Mouse (Mus musculus) left cerebral cortex, adult 18-20 months (tissue): ENCODE measurements around the gene Mmel1. TPM values are rescaled to one million over a fixed set of nuclear protein-coding genes. Genes with fewer than 3 reads are reported as not detected.

Source experiments
- DNase-seq, 2 experiments: peaks; one replicate each; pipeline ENCODE4 v3.0.0; 2021 to 2022; ENCODE audit warnings: low spot score in 2 of 2, mixed read lengths in 1 of 2
- total RNA-seq, 2 experiments: library from RNA; stranded (reverse); gene quantifications; 2 replicates each; pipeline ENCODE4 v1.2.3; 2021

Gene Mmel1
- total RNA-seq, 2 experiments from 2014 or later, result 0.60 to 0.70 TPM

- no peak for DNase-seq
These were observed 5.9 kb upstream of the Mmel1 start for GRCm38 (mm10) chr4:154863436-154863935.

DNA sequence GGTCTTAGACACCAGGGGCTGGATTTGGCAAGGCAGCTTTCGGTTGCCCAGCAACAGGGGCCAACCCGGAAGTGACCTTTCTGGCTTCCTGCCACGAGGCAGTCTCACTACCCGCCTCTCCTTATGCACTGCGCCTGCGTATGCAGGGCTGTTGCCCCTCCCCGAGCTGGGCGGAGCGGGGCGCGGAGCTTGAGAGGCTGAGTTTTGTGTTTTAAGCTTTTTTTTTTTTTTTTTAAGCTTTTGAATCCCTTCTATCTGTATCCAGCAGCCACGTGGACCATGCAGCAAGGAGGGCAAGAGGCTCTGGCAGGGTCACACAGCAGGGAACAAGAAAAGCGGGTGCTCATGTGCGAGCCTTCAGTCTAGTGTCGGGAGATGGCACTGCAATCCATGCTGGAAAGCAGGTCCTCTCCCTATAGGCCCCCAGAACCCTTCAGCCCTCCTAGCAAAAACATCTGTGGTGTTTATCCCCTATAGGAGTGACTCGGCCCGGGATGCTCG lies 5.1 kb upstream of the Mmel1 start:
- DNase-seq, result peak; percentile 86 to 87

- DNase-seq, result peak in 1 of 2 experiments; percentile 1
These were observed 4.2 kb upstream of the Mmel1 start for GRCm38 (mm10) chr4:154864961-154865760.

- DNase-seq, result no peak
These were observed 3.0 kb upstream of the Mmel1 start for GRCm38 (mm10) chr4:154866391-154866790.

GRCm38 (mm10) chr4:154867257-154867656 lies 2.1 kb upstream of the Mmel1 start:
- DNase-seq, result no peak

DNA sequence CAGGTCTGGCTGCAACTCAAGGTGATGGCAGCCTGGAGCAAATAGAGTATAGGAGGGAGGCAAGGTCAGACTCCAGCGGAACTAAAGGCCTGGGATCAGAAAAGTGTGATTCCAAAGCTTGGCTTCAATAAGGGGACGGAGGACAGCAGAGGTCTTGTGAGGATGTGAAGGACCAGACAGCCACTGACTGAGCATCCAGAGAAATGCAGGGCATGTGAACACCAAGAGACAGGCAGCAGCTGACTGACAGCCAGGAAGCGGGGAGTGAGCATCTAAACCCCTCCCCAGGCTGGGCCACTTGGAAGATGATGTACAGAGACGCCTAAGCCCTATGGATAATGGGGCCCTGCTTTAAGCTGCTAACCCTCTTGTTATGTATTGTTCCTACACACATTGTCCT lies 1.3 kb downstream of the Mmel1 start:
- DNase-seq, result no peak

DNA sequence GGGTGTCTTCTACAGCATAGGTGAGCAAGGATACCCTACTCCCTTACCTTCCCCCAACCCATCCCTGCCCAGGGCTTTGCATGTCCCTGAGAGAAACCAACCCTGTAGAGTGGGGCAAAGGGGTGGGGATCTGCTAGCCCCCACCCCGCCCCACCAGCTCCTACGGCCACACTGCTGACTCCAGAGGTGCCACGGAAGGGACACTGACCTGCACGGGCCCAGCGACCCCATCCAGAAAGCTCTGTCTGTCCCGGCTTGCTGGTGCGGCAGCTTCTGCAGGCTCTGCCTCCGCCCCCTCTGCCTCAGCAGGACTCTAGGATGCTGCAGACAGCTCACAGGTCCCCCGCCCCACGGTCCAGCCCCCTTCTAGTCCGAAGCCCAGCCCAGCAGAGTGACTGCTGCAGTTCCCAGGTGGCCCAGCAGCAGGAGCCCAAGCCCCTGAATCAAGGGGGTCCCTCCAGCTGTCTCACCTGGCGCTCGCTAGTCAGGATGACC lies 2.4 kb downstream of the Mmel1 start:
- DNase-seq, result no peak

DNA sequence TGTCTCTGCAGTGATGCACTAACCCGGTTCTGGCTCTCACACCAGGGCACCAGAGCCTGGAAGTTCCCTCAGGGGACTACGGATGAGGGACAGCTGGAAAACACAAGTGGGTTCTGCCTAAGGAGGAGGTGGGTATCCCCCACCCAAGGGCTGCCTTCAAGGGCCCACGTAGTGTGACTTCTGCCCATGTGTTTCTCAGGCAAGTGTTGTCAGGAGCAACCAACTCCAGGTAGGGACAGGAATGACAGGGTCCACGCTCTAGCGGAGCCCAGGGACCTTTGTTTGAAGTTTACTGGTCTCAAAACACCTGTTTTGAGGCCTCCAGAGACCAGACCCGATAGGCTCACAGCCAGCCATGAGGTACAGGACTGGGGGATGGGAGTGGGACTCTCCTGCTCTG lies 3.8 kb downstream of the Mmel1 start:
- no peak for DNase-seq

DNA sequence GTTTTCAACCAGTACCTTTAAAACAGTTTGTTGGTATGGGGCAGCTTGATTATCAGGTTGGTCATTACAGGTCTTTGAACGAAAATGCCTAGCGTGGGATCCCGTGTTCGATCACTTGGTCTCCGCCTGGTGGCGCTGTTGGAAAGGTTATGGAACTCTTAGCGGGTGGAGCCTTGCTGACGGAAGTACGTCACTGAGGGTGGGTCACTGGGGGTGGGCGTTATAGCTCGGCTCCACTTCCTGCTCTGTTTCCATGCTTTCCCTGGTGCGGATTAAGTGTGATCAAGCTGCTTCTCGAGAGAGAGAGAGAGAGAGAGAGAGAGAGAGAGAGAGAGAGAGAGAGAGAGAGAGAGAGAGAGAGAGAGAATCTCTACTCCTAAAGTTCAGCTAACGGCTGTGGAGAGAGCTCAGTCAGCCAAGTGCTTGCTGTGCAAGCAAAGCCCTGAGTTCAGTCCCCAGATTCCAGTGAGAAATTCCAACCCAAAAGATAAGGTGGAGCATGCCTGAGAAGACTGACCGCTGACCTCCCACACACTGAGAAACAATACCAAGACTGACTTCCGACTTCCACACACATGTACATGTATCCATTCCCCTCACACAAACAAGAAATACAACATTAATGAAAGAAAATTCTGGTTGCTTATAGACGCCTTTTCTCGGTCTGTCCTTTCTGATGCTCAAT lies 8.6 kb downstream of the Mmel1 start:
- peak; percentile 94 to 98 for DNase-seq

DNA sequence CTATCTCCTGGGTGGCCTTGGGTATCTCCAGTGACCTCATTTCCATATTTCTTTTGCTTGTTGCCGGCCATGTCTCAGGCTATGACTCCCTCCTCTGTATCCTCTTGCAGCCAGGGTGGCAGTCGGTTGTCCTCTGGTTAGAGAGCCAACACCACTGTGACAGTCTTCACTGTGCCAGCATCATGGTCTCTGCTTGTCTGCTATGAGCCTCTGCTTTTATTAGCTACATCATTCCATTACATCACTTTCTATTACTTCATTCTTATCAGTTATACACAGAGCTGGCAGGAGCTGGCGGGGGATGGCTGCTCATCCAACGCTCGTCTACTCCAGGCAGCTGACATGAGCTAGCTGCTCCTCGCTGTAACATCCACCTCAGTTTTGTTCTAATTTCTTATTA lies 11.3 kb downstream of the Mmel1 start:
- no peak for DNase-seq

- DNase-seq, result no peak
These were observed 12.8 kb downstream of the Mmel1 start for GRCm38 (mm10) chr4:154882014-154882659.

GRCm38 (mm10) chr4:154885416-154885815 lies 16.0 kb downstream of the Mmel1 start:
- DNase-seq, result no peak

GRCm38 (mm10) chr4:154886876-154887592 lies 17.6 kb downstream of the Mmel1 start:
- DNase-seq, result no peak

- DNase-seq, result no peak
These were observed 18.3 kb downstream of the Mmel1 start for GRCm38 (mm10) chr4:154887593-154888250.

GRCm38 (mm10) chr4:154890887-154891286 lies 21.5 kb downstream of the Mmel1 start:
- DNase-seq, result no peak

DNA sequence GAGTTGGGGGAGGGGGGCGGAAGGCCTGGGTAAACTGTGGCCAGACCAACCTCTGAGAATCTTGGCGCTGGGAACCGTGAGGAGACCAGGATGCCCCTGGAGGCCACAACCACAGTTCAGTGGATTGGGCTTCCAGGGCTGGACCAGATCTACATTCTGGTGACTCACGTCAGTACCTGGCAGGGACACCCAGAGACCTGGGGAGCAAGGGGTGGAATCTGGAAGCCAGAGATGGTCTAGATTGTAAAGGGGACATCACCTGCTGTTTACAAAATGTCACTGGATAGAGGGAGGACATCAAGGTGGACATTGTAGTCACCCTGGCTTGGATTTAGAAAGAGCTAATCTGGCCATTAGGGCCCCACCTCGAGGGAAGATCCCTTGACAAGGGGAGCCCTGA lies 26.2 kb downstream of the Mmel1 start:
- DNase-seq, result no peak

DNA sequence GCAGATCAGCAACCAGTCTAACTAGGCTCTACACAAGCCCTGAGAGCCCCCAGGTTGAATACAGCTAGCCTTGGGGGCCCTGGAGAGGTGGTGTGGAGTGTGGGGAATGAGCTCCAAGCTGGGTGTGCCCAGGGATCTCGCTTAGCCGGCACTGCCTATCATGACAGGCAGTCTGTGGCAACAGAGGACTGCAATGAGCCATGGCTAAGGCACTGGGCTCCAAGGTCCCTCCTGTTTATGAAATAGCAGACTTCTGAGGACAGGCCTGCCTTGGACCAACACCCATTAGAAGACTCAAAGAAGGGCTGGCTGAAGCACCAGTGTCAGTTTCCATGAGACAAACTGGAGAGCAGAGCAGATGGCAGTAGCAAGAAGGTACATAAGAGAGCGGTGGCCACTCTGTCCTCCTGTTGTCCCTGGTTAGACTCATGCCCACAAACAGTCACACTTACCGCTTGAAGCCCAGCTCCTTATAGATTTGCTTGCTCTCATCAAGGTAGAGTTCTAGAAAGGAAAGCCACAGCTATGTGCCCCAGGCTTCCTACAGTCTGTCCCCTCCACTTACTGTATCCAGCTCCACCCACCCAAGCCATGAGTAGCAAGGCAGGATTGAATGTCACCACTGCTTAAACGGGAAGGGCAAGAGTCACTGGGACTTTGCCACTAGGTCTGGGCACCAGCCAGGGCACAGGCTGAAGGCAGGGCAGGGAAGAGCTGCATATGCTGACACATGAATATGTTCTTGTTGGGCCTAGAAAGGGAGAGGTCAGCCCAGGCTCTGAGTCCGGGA lies 28.5 kb downstream of the Mmel1 start:
- DNase-seq, result no peak

DNA sequence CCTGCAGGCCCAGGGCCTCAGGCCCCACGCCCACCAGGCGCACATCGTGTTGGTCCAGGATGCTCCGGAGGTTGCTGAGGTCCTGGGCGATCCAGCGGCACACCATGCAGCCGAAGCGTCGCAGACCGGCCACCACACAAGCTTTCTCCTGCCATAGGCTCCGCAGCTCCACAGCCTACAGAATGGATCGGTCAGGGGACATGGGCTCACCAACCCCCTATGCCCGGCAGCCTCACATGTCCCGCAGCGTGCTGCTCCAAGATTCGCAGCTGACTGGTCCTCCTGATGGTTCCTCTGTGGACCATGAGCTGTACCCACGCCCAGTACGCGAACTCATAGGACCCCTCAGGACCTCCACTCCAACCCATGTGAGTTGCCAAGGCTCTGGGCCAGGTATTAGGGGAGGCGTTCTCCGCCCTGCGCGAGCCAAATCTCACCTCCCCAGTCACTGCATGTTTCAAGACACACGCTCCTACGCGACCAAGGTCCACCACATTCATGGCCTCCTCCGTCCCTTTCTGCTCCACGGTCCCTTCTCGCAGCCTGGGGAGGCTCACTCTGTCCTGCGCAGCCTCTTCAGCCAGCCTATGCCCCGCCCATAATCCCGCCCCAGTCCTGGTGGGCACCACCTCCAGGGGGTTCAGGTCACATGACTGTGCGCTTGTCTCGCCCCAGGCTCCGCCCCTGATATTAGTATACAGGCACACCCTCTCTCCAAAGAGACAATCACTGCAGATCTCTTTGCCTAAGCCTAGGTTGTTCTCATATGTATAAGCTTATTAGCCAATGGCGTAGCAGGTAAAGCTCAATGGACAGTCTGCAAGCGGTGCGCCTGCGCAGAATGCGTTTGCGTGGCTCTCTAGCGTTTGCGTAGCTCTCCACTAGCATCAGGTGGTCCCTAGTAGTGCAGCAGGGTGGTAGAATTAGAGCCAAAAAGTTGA lies 29.4 kb downstream of the Mmel1 start, which contains the start of gene Fam213b:
Gene Fam213b, minus strand, starts transcription at position 630 of the 941 bp plus-strand sequence.
- DNase-seq, result peak; percentile 66 to 69
